Mouse (Mus musculus) adrenal gland, adult 18-20 months (tissue): ENCODE results near the gene R3hdm2. TPM values are rescaled to one million over a fixed set of nuclear protein-coding genes. Genes with fewer than 3 reads are reported as not detected.
A peak's percentile ranks its signal among the peaks of the same experiment; 100 is the strongest.

Source experiments
- DNase-seq, 2 experiments: peaks; one replicate each; pipeline ENCODE4 v3.0.0; 2021 to 2022; ENCODE audit warnings: low spot score in 2 of 2
- total RNA-seq, 2 experiments: library from RNA; stranded (reverse); gene quantifications; 1 replicate in 1 of 2; 2 replicates in 1 of 2; pipeline ENCODE4 v1.2.3; 2021

Gene R3hdm2
- total RNA-seq, 2 experiments from 2014 or later, result 104 to 117 TPM

DNA sequence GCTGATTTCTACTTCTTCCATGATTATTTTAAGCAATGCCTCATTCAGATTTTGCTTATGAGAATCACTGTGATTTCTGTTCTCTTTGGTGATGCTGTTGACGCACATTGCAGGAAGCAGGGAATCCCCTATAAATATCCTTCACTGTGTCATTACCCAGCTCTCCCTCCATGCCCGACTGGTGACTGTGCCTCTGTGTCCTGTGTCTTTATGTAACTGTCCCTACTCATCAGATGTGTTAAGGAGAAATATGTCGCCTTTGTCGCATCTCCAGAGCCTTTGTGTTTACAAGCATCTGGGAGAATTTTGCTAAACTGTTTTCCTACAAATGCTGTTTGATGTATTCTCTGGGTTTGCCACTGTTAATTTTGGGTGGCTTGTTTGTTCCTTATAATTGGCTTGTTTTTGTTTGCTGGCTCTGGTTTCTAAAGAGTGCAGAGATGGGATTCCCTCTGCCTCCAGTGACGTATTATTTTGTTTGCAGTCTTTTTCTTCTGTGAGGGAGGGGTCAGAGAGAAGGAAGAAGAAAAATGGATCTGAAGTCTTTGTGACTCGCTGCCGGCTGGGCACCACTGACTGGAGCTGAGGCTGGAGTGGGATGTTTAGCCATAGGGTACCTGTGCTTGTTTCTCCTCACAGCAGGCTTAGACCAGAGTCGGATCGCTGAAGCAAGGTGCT, 40.7 kb downstream of the R3hdm2 start:
- DNase-seq, result no peak

DNA sequence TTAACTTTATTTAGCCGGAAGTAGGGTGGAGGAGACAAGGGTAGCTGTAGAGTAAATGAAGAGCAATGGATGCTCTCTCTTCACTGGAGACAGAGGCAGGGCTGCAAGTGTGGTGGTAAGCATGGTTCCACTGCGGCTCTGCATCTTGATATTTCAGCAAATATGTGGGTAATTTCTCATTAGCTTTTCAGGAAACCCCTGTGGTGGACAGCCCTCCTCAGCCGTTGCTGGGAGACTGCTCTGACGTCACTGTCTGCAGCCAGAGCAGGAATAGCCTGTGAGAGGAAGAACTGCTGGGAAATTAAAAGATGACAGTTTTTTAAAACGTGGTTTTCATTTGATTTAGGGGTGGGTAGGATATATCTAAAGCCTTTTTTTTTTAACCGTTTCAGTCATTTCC, 41.9 kb downstream of the R3hdm2 start:
- DNase-seq, result peak; percentile 42 to 45

DNA sequence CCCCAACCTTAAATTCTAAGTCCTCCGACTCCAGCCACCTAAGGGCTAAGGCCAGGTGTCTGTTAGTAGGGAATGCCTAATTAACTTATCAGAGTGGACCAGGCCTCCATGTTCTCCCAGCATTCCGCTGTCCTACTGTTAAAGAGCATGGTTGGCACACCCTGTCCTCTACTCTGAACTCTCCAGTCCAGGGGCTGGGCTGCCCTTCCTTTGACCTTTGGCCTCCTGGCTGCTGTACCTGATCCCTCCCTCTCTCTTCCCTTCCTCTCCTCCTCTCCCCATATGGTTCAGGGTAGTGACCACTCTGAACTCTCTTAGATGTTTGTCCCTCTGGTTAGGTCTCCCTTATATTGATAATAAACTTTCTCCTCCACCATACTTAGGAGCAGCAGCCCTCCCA, 45.7 kb downstream of the R3hdm2 start:
- no peak for DNase-seq

DNA sequence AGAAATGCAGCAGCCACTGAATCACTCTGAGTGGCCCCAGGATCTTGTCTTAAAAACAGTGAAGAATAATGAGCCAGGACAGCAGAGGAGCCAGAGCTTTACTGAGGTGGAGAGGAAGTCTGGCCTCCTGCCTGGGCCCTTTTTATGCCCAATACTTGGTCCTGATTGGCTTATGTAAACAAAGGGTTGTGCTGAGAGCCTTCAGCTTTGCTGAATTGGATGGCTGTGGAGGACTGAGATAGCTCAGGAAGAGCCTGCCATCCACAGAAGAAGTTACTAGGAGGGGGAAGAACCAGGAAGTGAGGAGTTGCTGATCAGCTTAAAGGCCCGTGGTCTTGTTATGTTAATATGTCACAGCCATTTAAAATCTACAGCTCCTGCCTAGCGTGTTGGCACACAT, 46.5 kb downstream of the R3hdm2 start:
- DNase-seq, result no peak

DNA sequence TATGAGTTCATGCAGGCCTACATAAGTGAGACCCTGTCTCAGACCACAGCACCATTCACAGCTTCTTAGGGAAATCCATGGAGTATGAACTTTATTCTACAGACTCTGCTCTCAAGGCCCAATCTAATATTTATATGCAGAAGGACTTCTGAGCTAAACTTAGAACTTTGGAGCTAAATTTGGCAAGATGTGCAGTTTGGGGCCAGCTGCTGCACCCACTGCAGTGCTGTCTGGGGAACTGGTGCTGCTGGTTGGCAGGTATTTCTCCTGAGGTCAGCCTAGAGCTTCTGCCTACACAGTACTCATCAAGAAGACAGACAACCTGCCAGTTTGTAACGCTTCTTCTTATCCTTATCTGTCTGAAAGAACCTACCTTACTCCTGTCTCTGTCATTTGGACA, 47.0 kb downstream of the R3hdm2 start:
- DNase-seq, result no peak

DNA sequence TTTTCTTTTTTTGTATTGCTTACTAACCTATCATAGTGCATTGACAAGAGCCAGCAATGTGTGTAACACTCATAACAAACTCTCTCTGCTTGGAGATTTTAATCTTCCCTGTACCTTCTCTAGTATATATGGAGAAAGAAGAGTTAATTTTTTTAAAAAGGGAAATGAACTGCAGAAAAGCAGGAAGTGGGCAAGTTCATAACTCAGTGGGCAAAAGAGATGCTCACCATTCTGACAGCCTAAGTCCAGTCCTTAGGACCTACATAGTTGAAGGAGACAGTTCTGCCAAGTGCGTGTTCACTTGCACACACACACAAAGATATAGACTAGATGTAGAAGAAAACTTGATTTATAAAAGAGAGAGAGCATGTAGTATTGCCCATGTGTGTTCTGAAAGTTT, 47.9 kb downstream of the R3hdm2 start:
- no peak for DNase-seq

DNA sequence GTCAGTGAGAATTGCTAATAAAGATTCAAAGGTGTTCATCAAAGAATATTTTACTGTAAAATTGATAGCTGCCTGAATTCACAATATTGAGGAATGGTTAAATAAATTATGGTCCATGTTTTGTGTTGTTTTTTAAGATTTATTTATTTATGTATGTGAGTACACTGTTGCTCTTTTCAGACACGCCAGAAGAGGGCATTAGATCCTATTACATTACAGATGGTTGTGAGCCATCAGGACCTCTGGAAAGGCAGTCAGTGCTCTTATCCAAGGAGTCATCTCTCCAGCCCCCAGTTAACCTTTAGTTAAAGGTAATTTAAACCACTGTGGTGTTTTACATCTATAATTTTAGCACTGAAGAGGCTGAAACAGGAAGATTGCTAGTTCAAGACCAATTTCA, 49.4 kb downstream of the R3hdm2 start:
- DNase-seq, result no peak

DNA sequence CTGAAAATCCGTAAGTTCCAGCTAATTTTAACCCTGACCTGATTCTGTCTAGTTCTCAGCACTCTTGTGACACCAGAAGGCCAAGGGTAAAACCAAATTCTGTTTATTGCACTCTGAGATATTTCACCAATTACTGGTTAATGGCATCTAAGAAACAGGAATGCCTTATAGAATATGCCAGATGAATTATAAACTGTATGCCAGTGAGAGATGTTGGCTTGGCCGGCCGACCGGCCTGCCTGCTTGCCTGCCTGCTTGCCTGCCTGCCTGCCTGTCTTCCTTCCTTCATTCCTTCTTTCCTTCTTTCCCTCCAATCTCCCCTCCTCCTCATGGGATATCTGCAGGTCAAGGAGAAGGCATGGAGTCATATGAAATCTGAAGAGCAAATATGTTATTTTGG, 52.3 kb downstream of the R3hdm2 start:
- DNase-seq, result no peak

DNA sequence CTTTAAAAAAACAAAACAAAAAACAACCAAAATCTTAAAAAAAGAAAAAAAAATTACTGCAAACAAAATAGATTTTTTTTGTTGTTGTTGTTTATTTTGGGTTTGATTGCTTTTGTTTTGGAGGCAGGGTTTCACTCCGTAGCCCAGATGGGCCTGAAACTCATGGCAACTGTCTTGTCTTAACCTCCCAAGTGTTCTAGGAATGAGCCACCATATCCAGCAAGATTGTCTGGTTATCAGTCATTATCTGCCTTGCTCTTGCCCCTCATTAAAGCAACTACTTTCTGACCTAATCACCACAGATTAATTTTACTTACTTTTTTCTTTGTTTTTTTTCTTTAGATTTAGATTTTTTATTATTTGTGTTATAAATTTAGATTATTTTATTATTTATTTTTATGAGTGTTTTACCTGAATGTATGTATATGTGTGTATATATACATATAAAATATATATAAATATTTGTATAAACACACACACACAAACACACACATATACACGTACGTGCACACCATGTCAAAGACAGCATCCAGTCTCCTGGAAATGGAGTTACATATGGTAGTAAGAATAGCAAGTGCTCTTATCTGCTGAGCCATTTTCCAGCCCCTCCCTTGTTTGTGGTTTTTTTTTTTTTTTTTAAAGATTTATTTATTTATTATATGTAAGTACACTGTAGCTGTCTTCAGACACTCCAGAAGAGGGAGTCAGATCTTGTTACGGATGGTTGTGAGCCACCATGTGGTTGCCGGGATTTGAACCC, 57.4 kb downstream of the R3hdm2 start:
- no peak for DNase-seq

DNA sequence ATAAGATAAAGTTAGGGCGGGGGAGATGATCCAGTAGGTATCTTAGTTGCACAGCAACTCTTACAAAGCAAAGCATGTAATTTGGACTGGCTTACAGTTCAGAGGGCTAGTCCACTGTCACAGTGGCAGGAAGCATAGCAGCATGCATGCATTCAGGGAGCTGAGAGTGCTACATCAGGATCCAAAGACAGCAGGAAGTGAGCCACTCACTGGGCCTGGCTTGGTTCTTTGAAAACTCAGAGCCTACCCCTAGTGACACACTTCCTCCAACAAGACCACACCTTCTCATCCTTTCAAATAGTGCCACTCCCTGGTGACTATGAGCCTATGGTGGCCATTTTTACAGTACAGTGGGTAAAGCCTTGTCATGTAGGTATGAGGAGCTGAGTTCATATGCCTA, 73.6 kb downstream of the R3hdm2 start:
- no peak for DNase-seq

DNA sequence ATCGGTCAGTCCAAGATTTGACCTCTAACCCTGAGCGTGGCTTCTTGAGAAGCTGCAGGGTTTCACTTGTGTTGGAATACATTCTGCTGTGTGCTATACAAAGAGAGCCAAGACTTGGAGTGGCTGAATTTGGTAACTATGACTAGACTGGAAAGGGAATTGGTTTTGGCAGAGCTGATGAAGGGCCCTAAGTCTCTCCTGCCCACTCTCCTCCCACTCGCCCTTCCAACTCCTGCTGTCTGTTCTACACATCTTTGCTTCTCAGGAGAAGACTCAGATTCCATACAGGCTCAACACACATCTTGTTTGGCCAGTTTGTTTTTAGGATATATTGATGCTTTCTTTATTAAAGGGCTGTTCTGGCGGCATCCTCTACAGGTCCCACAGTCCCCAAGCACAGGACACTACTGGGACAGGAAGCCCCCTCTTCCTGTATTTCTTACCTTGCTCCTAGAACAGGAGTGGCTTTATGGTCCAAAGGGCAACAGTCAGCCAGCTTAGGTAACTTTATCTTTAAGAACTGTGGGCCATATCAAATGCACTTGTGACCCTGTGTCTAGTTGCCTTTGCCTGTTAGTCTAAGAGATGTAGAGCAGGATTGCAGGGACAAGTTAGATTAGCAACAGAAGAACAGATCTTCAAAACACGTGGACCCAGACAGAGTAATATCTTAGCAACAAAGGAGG, 82.4 kb downstream of the R3hdm2 start:
- DNase-seq, result no peak

DNA sequence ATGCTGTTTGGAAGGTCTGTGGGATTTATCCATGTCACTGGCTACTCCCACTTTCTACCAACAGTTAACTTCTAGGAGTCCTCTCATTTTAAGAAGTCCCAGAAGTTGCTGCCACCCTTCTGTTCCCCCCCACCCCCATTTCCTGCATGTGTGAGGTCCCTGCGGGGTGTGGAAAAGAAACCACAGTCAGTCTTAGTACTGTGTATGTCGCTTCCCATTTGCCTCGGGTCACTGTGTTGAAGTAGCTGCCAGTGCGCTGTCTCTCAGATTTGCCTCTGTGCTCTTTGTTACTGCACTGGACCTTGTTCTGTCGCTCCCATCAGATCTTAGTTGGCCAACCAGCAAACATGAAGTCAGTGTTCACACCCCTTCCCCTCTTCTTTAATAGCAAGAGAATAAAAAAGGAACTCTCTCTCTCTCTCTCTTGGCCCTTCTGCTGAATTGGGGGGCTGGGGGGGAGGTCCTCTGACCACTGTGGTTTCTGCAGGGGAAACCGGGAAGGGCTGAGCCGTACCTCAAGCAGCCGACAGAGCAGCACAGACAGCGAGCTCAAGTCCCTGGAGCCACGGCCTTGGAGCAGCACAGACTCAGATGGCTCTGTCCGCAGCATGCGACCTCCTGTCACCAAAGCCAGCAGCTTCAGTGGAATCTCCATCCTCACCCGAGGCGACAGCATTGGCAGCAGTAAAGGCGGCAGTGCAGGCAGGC, 91.3 kb downstream of the R3hdm2 start:
- DNase-seq, result no peak

DNA sequence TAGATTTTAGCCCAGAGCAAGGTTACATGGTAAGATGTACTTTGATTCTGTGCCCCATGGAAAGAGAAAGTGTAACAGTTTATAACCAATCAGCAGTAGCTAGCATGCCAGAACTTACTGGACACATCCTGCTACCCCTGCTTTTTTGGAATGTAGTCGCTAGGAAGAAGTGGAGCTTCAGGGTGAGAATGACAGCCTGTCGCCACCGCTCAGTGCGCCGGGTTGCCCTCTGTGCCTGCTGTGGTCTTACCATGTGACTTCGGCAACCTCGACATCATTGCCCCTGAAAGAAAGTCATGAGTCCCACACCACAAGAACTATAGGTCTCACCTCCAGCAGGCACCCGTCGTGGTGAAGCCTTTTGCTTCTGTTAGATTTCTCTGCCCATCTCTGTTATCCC, 92.6 kb downstream of the R3hdm2 start:
- no peak for DNase-seq

DNA sequence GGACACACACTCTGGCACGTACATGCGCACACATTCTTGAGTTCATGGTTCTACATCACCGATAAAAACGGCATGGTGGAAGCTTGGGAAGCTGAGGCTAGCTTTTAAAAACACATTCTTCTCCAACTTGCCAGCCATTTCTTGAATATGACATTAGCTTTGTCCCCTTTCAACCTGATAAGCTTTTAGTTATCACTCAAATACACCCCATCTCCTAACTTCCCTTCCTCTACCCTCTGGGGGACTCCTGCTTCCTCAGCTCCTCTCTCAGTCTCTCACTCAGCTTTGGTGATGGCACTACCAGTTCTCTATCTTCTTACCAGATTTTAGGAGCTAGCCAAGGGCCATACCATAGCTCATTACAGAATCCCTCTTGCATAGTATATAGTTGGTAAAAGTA, 95.0 kb downstream of the R3hdm2 start:
- no peak for DNase-seq

DNA sequence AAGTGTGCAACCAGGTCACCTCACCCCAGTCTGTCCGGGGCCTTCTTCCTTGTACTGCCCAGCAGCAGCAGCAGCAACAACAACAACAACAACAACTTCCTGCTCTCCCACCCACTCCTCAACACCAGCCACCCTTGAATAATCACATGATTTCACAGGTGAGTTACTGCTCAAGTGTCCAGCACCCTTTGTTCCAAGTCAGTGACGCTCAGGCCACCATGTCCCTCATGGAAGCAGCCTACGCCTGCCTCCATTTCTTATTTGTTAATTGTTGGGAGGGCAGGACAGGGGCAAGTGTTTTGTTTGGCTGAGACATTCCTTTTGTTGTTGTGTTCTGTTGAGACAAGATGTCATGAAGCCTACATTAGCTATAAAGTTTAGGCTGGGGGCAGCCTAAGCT, 96.4 kb downstream of the R3hdm2 start:
- no peak for DNase-seq

DNA sequence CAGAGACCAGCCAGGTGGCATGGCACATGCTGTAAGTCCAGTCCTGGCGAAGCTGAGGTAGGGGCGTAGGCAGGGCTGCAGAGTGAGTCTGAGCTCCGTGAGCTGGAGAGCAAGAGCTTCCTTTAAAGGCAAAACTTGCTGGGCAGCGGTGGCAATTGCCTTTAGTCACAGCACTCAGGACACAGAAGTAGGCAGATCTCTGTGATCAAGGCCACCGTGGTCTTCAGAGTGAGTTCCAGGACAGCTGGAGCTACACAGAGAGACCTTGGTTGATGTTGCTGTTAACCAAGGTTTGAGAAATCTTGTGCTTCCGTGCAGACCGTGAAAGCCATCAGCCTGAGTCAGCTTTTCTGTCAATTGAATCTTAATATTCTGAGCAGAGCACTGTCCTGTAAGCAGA, 97.2 kb downstream of the R3hdm2 start:
- peak in 1 of 2 experiments; percentile 36 for DNase-seq

DNA sequence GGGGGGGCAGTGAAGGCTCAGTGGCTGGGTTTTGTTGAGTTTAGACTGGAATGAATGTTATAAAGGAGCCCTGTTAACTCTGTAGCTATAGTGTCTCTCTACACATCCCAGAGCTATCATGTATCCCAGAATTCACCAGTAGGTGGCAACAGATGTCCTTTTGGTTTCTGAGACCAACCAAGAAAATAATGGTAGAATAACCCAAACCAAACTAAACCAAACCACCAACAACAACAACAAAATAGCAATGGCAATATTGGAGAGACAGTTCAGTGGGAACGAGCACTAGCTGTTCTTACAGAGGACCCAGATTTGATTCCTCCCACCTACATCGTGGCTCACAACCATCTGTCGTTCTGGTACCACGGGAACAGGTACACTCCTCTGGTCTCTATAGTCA, 99.0 kb downstream of the R3hdm2 start:
- no peak for DNase-seq

DNA sequence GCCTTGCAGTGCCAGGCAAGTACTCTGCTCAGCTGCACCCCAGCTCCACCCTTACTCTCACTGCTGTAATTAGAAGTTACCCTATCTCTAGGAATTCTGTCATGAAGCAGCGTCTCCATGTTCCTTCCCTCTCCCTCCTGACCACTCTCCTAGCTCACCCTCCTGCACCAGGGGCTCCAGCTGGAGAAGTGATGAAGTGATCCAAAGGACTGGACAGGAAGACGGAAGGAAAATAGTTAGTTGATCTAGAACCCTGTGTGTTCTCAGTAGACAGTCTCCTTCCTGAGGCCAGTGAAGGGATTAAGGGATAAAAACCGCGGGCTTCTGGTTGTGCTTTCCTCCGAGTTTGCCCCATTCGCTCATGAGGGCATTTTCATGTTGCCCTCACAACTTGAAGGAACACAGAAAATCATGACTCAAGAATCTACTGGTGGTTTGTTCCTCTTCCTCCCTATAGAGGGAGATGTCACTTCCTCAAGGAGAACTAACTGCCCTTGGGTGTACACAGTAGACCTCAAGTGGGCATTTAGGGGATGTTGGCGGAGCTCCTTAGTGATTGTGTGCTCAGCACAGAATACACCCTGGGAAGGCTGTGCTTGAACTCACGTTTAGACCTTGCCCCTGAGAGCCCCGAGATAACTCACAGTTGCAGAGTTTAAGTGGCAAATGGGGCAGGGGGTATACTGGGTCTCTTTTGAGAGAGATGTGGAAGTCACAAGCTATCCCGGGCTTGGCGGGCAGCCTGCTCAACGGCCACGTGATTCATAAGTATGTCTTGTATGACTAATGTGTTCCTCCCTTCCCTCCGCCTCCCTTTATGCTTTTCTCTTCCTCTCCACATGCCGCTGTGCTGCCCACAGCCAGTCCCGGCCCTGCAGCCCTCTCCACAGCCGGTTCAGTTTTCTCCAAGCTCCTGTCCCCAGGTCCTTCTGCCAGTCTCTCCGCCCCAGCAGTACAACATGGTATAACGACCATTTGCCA, 101.0 kb downstream of the R3hdm2 start:
- peak; percentile 49 to 52 for DNase-seq

DNA sequence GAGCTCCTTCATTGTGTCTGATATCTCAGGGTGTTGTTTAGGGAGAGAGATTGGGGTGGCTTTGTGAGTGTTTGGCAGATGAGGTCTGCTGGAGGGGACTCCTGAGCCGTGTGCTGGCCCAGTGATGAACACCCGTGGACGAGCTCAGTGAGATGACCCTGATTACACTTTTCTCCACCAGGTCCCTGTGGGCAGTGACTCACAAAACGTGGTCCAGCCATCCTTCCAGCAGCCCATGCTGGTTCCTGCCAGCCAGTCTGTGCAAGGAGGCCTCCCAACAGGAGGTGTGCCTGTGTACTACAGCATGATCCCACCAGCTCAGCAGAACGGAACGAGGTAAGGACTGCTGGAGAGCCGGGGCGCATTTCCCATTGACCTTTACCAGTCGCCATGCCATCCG, 105.1 kb downstream of the R3hdm2 start:
- DNase-seq, result no peak

DNA sequence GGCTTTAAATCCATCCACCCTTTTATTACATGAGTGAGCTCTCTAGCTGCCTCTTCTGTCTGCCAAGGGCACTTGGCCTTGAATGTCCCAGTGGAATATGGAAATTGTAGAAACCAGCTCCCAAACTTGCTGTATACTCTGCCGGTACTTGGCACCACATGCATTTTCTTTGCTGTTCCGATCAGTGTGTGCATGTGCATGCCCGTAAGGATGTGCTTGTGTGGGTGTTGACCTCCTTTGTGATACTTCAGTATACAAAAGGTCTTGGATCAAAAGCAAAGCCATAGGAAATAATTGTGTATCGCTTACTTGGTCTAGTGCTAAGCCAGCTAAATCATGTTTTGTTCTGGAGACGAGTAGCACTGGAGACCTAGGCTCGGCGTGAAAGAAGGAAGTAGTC, 108.7 kb downstream of the R3hdm2 start:
- no peak for DNase-seq
